Mouse (Mus musculus) thymus, adult 2 months (tissue): ENCODE results near the gene Rpl22l1.

Source experiments
- CTCF ChIP-seq: fragments of 200-500 bp; IDR thresholded peaks from 2 replicates; pipeline ENCODE4 v1.5.1; 2012; ENCODE audit warnings: mild to moderate bottlenecking, control low read depth, low read length, moderate library complexity, borderline replicate concordance; ENCODE audit not compliant: control insufficient read depth, poor library complexity, insufficient read depth; ENCODE audit errors: extremely low read depth
- POLR2A ChIP-seq: fragments of 200-500 bp; IDR thresholded peaks from 2 replicates; pipeline ENCODE4 v1.6.1; 2012; ENCODE audit warnings: mild to moderate bottlenecking, low read length, control low read depth, moderate library complexity; ENCODE audit not compliant: control insufficient read depth, poor library complexity, insufficient read depth; ENCODE audit errors: extremely low read depth

DNA sequence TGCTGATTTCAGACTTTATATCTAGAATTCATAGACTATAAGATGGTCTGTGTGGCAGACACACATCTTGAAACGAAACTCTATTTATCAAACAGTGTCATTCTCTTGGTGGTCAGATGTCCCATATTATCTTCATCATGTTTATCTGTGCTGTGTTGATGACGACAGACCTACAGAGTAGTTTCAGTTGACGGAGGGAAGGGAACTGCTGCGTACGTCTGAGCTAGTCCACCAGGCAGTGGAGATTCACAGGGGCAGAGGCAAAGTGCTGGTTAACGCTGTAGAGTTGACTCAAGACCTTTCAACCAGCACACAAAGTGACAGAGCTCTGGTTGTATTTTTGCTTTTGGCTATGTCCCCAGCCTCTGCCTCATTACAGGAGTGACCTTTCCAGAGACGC is 10.4 kb upstream of the Rpl22l1 start:
- TF ChIP-seq POLR2A, result no peak
- no peak for TF ChIP-seq CTCF
